Mouse (Mus musculus): ENCODE measurements around the gene Gm7971. TPM values are rescaled to one million over a fixed set of nuclear protein-coding genes. Genes with fewer than 3 reads are reported as not detected.

Gm7971 gene
- polyA plus RNA-seq (2014; fragmentation: Illumina TruSeq; extraction: RNeasy Lipid Tissue Mini Kit (QIAGEN cat#74804); ENCODE audit: low read depth, low replicate concordance): not detected

GRCm38 (mm10) chr5:95594775-95595174 is at the start of gene Gm7971:
TSS of gene Gm7971 (minus strand) at chr5:95594875.

Other genes with a start within 250 kb of the Gm7971 start
- not detected for gene D5Ertd577e, start 138.1 kb downstream of the Gm7971 start, polyA plus RNA-seq (2014; fragmentation: Illumina TruSeq; extraction: RNeasy Lipid Tissue Mini Kit (QIAGEN cat#74804); ENCODE audit: low read depth, low replicate concordance)
- not detected for gene Gm3286, start 84.1 kb downstream of the Gm7971 start, polyA plus RNA-seq (2014; fragmentation: Illumina TruSeq; extraction: RNeasy Lipid Tissue Mini Kit (QIAGEN cat#74804); ENCODE audit: low read depth, low replicate concordance)
- gene Gm7978, start 141.3 kb upstream of the Gm7971 start, polyA plus RNA-seq (2014; fragmentation: Illumina TruSeq; extraction: RNeasy Lipid Tissue Mini Kit (QIAGEN cat#74804); ENCODE audit: low read depth, low replicate concordance): not detected
- gene Gm7982, start 147.1 kb upstream of the Gm7971 start, polyA plus RNA-seq (2014; fragmentation: Illumina TruSeq; extraction: RNeasy Lipid Tissue Mini Kit (QIAGEN cat#74804); ENCODE audit: low read depth, low replicate concordance): not detected
- not detected for gene E330014E10Rik, start 181.1 kb upstream of the Gm7971 start, polyA plus RNA-seq (2014; fragmentation: Illumina TruSeq; extraction: RNeasy Lipid Tissue Mini Kit (QIAGEN cat#74804); ENCODE audit: low read depth, low replicate concordance)